Mouse (Mus musculus) forebrain, embryonic 11.5 days (tissue): ENCODE data around the gene Prss57. TPM values are rescaled to one million over a fixed set of nuclear protein-coding genes. Genes with fewer than 3 reads are reported as not detected.

Experiments
- ATAC-seq: fragments of 200-750 bp; cut with Nextera tagmentation; replicated peaks from 2 replicates; pipeline ENCODE4 v1.8.0; 2017; ENCODE audit warnings: moderate TSS enrichment; ENCODE audit not compliant: low FRiP score
- DNase-seq: peaks from one replicate; pipeline ENCODE4 v3.0.0-alpha.2; 2017; ENCODE audit warnings: low spot score
- H3K27ac ChIP-seq: fragments of 300-500 bp; sonication (generic); 2 replicates; pipeline ENCODE4 v1.5.1; 2014; ENCODE audit warnings: low read depth, low read length
- H3K27me3 ChIP-seq: fragments of 300-500 bp; sonication (generic); 2 replicates; pipeline ENCODE4 v1.6.1; 2014; ENCODE audit warnings: mild to moderate bottlenecking, low read length, mixed read lengths; ENCODE audit not compliant: control insufficient read depth, insufficient read depth
- H3K36me3 ChIP-seq: fragments of 300-500 bp; sonication (generic); 2 replicates; pipeline ENCODE4 v1.6.1; 2014; ENCODE audit warnings: mild to moderate bottlenecking, low read length, moderate library complexity, mixed read lengths; ENCODE audit not compliant: control insufficient read depth, insufficient read depth
- H3K4me1 ChIP-seq: fragments of 300-500 bp; sonication (generic); replicated peaks from 2 replicates; pipeline ENCODE4 v1.6.1; 2014; ENCODE audit warnings: low read length, mixed read lengths; ENCODE audit not compliant: control insufficient read depth, insufficient read depth
- H3K4me2 ChIP-seq: fragments of 300-500 bp; sonication (generic); 2 replicates; pipeline ENCODE4 v1.6.1; 2014; ENCODE audit warnings: low read depth, mild to moderate bottlenecking, low read length, moderate library complexity, mixed read lengths; ENCODE audit not compliant: severe bottlenecking
- H3K4me3 ChIP-seq: fragments of 300-500 bp; sonication (generic); 2 replicates; pipeline ENCODE4 v1.5.1; 2014; ENCODE audit warnings: low read depth, low read length
- H3K9ac ChIP-seq: fragments of 300-500 bp; sonication (generic); 2 replicates; pipeline ENCODE4 v1.6.1; 2014; ENCODE audit warnings: low read length
- H3K9me3 ChIP-seq: fragments of 300-500 bp; sonication (generic); 2 replicates; pipeline ENCODE4 v1.6.1; 2016; ENCODE audit warnings: low read length, mixed read lengths; ENCODE audit not compliant: control insufficient read depth
- WGBS: fragments of 180-500 bp; shearing (Covaris S2); extraction: QIAGEN DNeasy Blood & Tissue Kit; methylation state at CpG from one replicate; pipeline ENCODE4 v1.1.7; 2014; 5-methylcytosine and 5-hydroxymethylcytosine counted together
- polyA plus RNA-seq: library from polyadenylated mRNA; unstranded; fragments of >200 nt; fragmentation: Nextera tagmentation; extraction: Ambion mirVana; gene quantifications from 2 replicates; pipeline ENCODE4 v1.2.1, GENCODE M21; 2014

Prss57 gene
- polyA plus RNA-seq, 1 experiment from 2014 or later: not detected

DNA sequence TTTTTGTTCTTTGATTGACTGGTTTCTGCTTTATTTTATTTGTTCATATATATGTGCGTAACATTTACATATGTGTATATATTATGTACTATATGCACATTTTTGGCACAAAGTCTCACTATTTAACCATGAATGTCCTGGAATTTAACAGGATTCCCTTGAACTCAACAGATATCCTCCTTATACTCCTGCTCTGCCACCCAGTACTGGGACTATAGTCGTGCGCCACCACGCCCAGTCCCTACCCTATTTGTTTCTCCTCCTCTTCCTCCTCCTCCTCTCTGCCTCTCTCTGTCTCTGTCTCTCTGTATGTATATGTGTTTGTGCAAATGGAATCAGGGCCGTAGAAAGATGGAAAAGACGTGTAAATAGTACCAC, 44.0 kb downstream of the Prss57 start:
- Histone ChIP-seq H3K9ac (peak overlapping the region; percentile 46; the same call in 1 of the 2 replicates), H3K36me3 (no peaks in the 10 kb centered on the region; the same call in 1 of the 2 replicates), H3K9me3 (no peaks in the 10 kb centered on the region), H3K27ac (peak overlapping the region; percentile 4; the same call in 1 of the 2 replicates), H3K4me3 (peak overlapping the region; percentile 8; the same call in 1 of the 2 replicates), H3K27me3 (no peaks in the 10 kb centered on the region), H3K4me2 (peak overlapping the region; percentile 47), H3K4me1 (peaks cover 4% of the 10 kb centered on the region; the same call in 1 of the 2 replicates)
- 25% methylated on average over 6 of the region's 6 CpGs for WGBS
- ATAC-seq (peak; percentile 60), DNase-seq (no peak)

DNA sequence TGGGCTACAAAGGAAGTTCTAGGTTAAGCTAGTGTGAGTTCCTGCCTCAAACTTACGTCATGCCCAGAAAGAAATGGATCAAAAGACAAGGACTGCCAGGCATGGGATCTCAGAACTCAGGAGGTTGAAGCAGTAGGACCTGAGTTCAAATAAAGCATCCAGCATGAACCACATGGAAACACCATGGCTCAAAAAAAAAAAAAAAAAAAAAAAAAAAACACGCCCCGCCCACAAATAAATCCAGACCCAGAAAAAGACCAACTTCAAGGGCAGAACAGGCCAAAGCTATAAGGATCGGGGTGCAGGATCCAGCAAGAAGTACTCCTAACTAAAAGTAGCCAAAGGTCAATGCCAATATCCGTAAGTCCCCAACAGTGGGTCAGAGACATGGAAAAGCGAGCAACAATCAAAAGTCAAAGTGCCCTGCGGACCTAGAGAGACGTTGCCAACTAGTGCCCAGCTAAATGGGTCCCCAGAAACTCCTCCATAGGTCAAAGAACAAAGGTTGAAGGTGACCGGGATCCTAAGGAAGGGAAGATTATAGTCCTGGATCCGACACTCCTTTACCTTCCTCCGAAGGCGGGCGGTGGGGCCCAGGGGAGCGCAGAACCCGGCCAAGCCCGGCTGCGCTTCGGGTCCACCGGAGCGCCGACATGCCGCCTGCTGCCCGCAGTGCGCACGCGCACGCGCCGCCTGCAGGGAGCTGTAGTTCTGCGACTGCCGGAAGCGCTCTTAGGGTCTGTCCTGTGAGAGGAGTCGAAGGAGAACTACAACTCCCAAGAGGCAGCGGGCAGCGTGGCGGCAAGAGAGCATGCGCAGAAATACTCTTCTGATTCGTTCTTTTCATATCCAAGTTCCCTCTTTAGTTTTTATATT, 44.6 kb downstream of the Prss57 start, which contains the start of gene Polrmt:
TSS of gene Polrmt (minus strand) at position 684 of the 876 bp plus-strand sequence.
- peak within 1 kb of the TSS; percentile 42 for H3K4me3 ChIP-seq
- no peaks in the 10 kb centered on the region for H3K27me3 ChIP-seq
- H3K4me1 ChIP-seq: peaks cover 4% of the 10 kb centered on the region; the same call in 1 of the 2 replicates
- peak within 1 kb of the TSS; percentile 62 for H3K4me2 ChIP-seq
- peak; percentile 97 for DNase-seq
- peak; percentile 96 for ATAC-seq
- WGBS: 3% methylated on average over 38 of the region's 38 CpGs
- peak within 1 kb of the TSS; percentile 4; the same call in 1 of the 2 replicates for H3K27ac ChIP-seq
- peaks cover 3% of the 10 kb centered on the region; the same call in 1 of the 2 replicates for H3K36me3 ChIP-seq
- peak within 1 kb of the TSS; percentile 46 for H3K9ac ChIP-seq
- no peaks in the 10 kb centered on the region for H3K9me3 ChIP-seq

DNA sequence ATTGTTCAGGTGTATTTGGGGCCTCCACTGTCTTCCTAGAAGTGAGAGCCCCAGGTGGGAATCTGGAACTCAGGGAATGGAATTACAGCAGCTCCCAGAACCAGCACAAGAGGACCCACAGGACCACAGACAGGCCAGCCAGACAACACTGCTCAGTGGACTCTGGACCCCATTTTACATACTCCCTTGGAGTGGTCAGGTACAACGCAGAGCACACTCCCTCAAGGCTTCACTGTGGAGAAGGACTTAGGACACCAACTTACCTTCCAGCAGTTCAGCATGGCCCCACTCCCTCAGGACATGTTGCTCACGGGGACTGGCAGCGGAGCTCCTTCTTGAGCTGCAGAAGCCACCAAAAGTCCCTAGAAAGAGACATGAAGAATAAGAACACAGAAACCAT, 45.4 kb downstream of the Prss57 start:
- peaks cover 5% of the 10 kb centered on the region for H3K36me3 ChIP-seq
- DNase-seq: no peak
- H3K4me1 ChIP-seq: peaks cover 4% of the 10 kb centered on the region; the same call in 1 of the 2 replicates
- H3K4me2 ChIP-seq: peak overlapping the region; percentile 62; the same call in 1 of the 2 replicates
- H3K9me3 ChIP-seq: no peaks in the 10 kb centered on the region
- no peak overlapping the region for H3K27ac ChIP-seq
- H3K27me3 ChIP-seq: no peaks in the 10 kb centered on the region
- H3K4me3 ChIP-seq: peak overlapping the region; percentile 42
- H3K9ac ChIP-seq: no peak overlapping the region; the same call in 1 of the 2 replicates
- no peak for ATAC-seq
- 94% methylated on average over 3 of the region's 3 CpGs for WGBS

DNA sequence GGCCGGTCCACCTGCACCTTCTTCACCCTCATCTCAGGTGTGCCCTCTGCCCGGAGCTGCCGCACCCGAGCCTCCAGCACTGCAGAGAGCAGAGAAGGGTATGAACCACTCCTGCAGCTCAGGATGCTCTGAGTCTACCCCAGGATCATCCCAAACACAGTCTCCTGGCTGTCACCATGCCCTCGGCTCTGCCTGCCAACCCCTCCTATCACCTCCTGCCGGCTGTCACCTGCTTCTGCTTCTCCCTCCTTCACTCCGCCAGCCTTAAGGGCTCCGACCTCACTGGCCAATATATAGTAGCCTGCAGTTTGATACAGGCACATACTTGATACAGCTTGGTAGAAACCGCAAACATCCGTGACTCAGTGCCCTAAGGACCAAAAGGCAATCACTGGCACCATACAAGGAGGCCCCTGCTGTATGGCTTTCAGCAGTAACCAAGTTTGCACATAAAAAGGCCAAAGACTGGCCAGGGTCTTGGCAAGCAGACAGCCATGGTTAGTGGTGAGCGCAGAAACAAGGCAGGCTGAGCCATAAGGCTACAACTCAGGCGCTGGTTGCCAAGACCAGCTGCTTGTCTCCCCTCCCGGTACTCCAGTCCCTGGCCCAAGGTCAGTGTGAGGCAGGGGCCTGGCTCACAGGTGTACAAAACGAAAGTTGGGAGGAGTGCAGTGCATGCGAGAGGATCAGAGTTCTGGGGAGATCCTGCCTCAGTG, 47.0 kb downstream of the Prss57 start:
- DNase-seq (no peak), ATAC-seq (no peak)
- Histone ChIP-seq H3K4me2 (no peak overlapping the region), H3K4me1 (peaks cover 4% of the 10 kb centered on the region; the same call in 1 of the 2 replicates), H3K9me3 (peaks cover 6% of the 10 kb centered on the region; the same call in 1 of the 2 replicates), H3K27ac (no peak overlapping the region), H3K36me3 (peaks cover 21% of the 10 kb centered on the region), H3K27me3 (no peaks in the 10 kb centered on the region), H3K4me3 (no peak overlapping the region), H3K9ac (no peak overlapping the region)
- 94% methylated on average over 15 of the region's 15 CpGs for WGBS

DNA sequence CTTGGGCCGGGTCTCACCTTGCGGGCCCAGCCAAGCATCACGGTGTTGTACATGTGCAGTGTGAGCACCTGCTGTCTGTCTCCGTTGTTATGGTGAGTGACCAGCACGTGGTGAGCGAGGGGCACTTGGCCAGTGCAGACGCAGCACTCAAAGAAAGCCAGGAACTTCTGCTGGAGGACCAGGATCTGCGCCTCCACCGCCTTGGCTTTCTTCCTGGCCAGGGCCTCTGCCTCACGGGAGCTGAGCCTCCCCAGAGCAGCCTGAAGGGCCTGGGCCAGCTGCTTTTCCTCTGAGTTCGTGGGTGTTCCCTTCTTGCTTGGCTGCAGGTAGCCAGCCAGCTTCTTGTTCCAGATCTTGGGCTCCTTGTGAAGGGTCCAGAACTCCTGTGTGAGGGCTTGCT, 47.6 kb downstream of the Prss57 start:
- Histone ChIP-seq H3K4me2 (no peak overlapping the region), H3K4me1 (peaks cover 4% of the 10 kb centered on the region; the same call in 1 of the 2 replicates), H3K27ac (no peak overlapping the region), H3K27me3 (no peaks in the 10 kb centered on the region), H3K9ac (no peak overlapping the region), H3K9me3 (peaks cover 7% of the 10 kb centered on the region; the same call in 1 of the 2 replicates), H3K36me3 (peaks cover 26% of the 10 kb centered on the region), H3K4me3 (no peak overlapping the region)
- WGBS: 94% methylated on average over 11 of the region's 11 CpGs
- ATAC-seq: no peak
- DNase-seq: no peak

DNA sequence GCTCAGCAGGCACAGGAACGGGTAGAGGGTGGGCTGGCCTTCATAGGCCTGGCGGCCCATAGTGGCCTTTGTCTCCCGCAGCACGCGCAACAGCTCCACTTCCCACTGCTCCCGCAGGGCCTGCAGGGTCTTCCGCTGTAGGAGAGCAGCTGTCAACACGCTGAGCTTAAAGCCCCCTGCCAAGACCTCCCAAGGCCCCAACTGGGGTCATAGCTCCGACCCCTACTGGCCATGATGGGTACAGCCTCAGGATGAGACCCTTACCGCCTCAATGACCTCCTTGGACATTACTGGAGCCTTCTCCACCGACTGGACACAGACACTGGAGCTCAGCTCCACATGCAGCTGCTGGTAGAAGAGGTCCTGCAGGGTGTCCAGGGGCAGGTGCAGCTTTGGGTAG, 49.9 kb downstream of the Prss57 start:
- H3K27ac ChIP-seq: no peak overlapping the region
- peaks cover 40% of the 10 kb centered on the region for H3K36me3 ChIP-seq
- H3K9ac ChIP-seq: no peak overlapping the region
- ATAC-seq (no peak), DNase-seq (no peak)
- H3K4me2 ChIP-seq: no peak overlapping the region
- 64% methylated on average over 11 of the region's 11 CpGs for WGBS
- H3K4me1 ChIP-seq: peaks cover 4% of the 10 kb centered on the region; the same call in 1 of the 2 replicates
- H3K9me3 ChIP-seq: peaks cover 7% of the 10 kb centered on the region; the same call in 1 of the 2 replicates
- no peak overlapping the region for H3K4me3 ChIP-seq
- no peaks in the 10 kb centered on the region for H3K27me3 ChIP-seq

DNA sequence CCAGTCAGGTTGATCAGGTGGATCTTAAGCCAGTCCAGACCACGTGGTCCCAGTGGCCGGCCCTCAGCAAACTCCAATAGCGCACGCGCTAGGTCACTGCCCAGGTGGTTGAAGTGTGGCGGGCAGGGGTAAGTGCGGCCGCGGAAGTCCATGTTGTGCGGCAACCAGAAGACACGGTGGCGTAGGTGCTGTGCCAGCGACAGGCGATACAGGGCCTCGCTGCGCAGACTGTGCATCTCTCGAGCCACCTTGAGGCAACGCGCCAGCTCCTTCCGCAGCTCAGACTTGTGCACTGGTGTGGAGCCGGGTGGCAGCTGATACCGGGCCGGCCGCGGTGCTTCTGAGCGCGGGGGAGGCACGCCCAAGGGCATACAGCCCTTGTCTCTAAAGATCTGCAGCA, 51.5 kb downstream of the Prss57 start:
- Histone ChIP-seq H3K4me3 (no peak overlapping the region), H3K27ac (no peak overlapping the region), H3K4me1 (no peaks in the 10 kb centered on the region), H3K27me3 (peaks cover 2% of the 10 kb centered on the region; the same call in 1 of the 2 replicates), H3K36me3 (peaks cover 40% of the 10 kb centered on the region), H3K4me2 (no peak overlapping the region), H3K9me3 (peaks cover 7% of the 10 kb centered on the region; the same call in 1 of the 2 replicates), H3K9ac (no peak overlapping the region)
- ATAC-seq: no peak
- no peak for DNase-seq
- whole genome bisulfite sequencing: 96% methylated on average over 28 of the region's 28 CpGs

DNA sequence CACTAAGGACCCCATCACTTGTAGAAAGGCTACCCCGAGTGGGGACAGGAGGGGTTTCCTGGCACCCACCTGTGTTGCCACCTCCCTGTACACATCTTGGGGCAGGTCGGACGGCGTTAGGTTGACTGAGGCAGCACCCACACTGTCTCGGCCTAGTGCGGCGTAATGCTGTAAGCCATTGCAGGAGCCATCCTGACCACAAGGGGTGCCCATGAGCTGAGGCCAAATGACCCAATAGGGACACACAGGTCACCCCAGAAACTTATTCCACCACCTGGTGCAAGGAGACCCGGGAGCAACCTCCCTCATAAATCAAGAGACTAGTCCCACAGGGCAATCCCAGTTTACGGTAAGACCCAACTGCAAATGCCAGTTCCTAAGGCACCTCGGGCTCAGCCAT, 52.5 kb downstream of the Prss57 start:
- peaks cover 40% of the 10 kb centered on the region for H3K36me3 ChIP-seq
- no peak for ATAC-seq
- H3K4me1 ChIP-seq: no peaks in the 10 kb centered on the region
- no peak overlapping the region for H3K9ac ChIP-seq
- no peak for DNase-seq
- peaks cover 2% of the 10 kb centered on the region; the same call in 1 of the 2 replicates for H3K27me3 ChIP-seq
- H3K4me2 ChIP-seq: no peak overlapping the region
- H3K27ac ChIP-seq: no peak overlapping the region
- no peak overlapping the region for H3K4me3 ChIP-seq
- WGBS: 84% methylated on average over 10 of the region's 10 CpGs
- H3K9me3 ChIP-seq: peaks cover 7% of the 10 kb centered on the region; the same call in 1 of the 2 replicates
